Mouse (Mus musculus): Measurements from ENCODE around the gene Npnt. TPM values are rescaled to one million over a fixed set of nuclear protein-coding genes. Genes with fewer than 3 reads are reported as not detected.

Gene Npnt
- total and polyA plus RNA-seq, 2 experiments from 2014 or later, result 0.73 to 2.1 TPM

- 70% methylated on average over 13 of the region's 13 CpGs for WGBS
- no peak for ATAC-seq (ENCODE audit: insufficient read depth, low read depth)
These were observed 86.2 kb downstream of the Npnt start for GRCm38 (mm10) chr3:132863843-132864242.

GRCm38 (mm10) chr3:132860796-132861195 lies 89.3 kb downstream of the Npnt start:
- WGBS, result 80% methylated on average over 8 of the region's 8 CpGs
- Histone ChIP-seq H3K36me3 (replicated peaks; ENCODE audit: control insufficient read depth, insufficient read depth, low read length) (no peaks in the 10 kb centered on the region), H3K9me3 (replicated peaks; ENCODE audit: control insufficient read depth, low read length) (no peaks in the 10 kb centered on the region), H3K9ac (replicated peaks; ENCODE audit: low read depth, low read length) (no peak overlapping the region), H3K27me3 (ENCODE audit: control insufficient read depth, insufficient read depth, low read length) (no peaks in the 10 kb centered on the region), H3K4me1 (ENCODE audit: control insufficient read depth, insufficient read depth) (no peaks in the 10 kb centered on the region; the same call in 1 of the 2 replicates), H3K4me2 (ENCODE audit: low read depth, low read length) (no peak overlapping the region), H3K4me3 (ENCODE audit: low read depth, low read length) (no peak overlapping the region), H3K27ac (ENCODE audit: low read depth) (no peak overlapping the region)
- no peak for DNase-seq (ENCODE audit: low spot score)
- ATAC-seq (ENCODE audit: insufficient read depth, low read depth), result no peak
- TF ChIP-seq CTCF (IDR thresholded peaks at IDR 0.05; ENCODE audit: low read depth) (no peak), EP300 (IDR thresholded peaks at IDR 0.05; ENCODE audit: low read depth) (no peak)

More at GRCm38 (mm10) chr3:132863843-132864242, 86.2 kb downstream of the Npnt start:
- TF ChIP-seq CTCF (IDR thresholded peaks at IDR 0.05; ENCODE audit: low read depth), result no peak
- TF ChIP-seq EP300 (IDR thresholded peaks at IDR 0.05; ENCODE audit: low read depth), result no peak
- Histone ChIP-seq H3K4me1 (ENCODE audit: control insufficient read depth, insufficient read depth) (peaks cover 2% of the 10 kb centered on the region), H3K9ac (replicated peaks; ENCODE audit: low read depth, low read length) (no peak overlapping the region), H3K4me2 (ENCODE audit: low read depth, low read length) (no peak overlapping the region), H3K27ac (ENCODE audit: low read depth) (no peak overlapping the region), H3K4me3 (ENCODE audit: low read depth, low read length) (no peak overlapping the region), H3K9me3 (replicated peaks; ENCODE audit: control insufficient read depth, low read length) (no peaks in the 10 kb centered on the region), H3K27me3 (ENCODE audit: control insufficient read depth, insufficient read depth, low read length) (no peaks in the 10 kb centered on the region), H3K36me3 (replicated peaks; ENCODE audit: control insufficient read depth, insufficient read depth, low read length) (no peaks in the 10 kb centered on the region)
- no peak for DNase-seq (ENCODE audit: low spot score)

GRCm38 (mm10) chr3:132859573-132859972 lies 90.5 kb downstream of the Npnt start:
- DNase-seq (ENCODE audit: low spot score) (no peak), ATAC-seq (ENCODE audit: insufficient read depth, low read depth) (no peak)
- Histone ChIP-seq H3K9ac (replicated peaks; ENCODE audit: low read depth, low read length) (no peak overlapping the region), H3K36me3 (replicated peaks; ENCODE audit: control insufficient read depth, insufficient read depth, low read length) (no peaks in the 10 kb centered on the region), H3K4me3 (ENCODE audit: low read depth, low read length) (no peak overlapping the region), H3K9me3 (replicated peaks; ENCODE audit: control insufficient read depth, low read length) (no peaks in the 10 kb centered on the region), H3K27me3 (ENCODE audit: control insufficient read depth, insufficient read depth, low read length) (no peaks in the 10 kb centered on the region), H3K27ac (ENCODE audit: low read depth) (no peak overlapping the region), H3K4me1 (ENCODE audit: control insufficient read depth, insufficient read depth) (no peaks in the 10 kb centered on the region; the same call in 1 of the 2 replicates), H3K4me2 (ENCODE audit: low read depth, low read length) (no peak overlapping the region)
- no peak for TF ChIP-seq CTCF (IDR thresholded peaks at IDR 0.05; ENCODE audit: low read depth)
- no peak for TF ChIP-seq EP300 (IDR thresholded peaks at IDR 0.05; ENCODE audit: low read depth)
- 57% methylated on average over 7 of the region's 7 CpGs for WGBS

GRCm38 (mm10) chr3:132858849-132859248 lies 91.2 kb downstream of the Npnt start:
- 71% methylated on average over 11 of the region's 11 CpGs for WGBS
- Histone ChIP-seq H3K27ac (ENCODE audit: low read depth) (no peak overlapping the region), H3K4me3 (ENCODE audit: low read depth, low read length) (no peak overlapping the region), H3K36me3 (replicated peaks; ENCODE audit: control insufficient read depth, insufficient read depth, low read length) (no peaks in the 10 kb centered on the region), H3K27me3 (ENCODE audit: control insufficient read depth, insufficient read depth, low read length) (no peaks in the 10 kb centered on the region), H3K4me1 (ENCODE audit: control insufficient read depth, insufficient read depth) (no peaks in the 10 kb centered on the region; the same call in 1 of the 2 replicates), H3K9ac (replicated peaks; ENCODE audit: low read depth, low read length) (no peak overlapping the region), H3K9me3 (replicated peaks; ENCODE audit: control insufficient read depth, low read length) (no peaks in the 10 kb centered on the region), H3K4me2 (ENCODE audit: low read depth, low read length) (no peak overlapping the region)
- DNase-seq (ENCODE audit: low spot score), result no peak
- ATAC-seq (ENCODE audit: insufficient read depth, low read depth), result no peak
- no peak for TF ChIP-seq CTCF (IDR thresholded peaks at IDR 0.05; ENCODE audit: low read depth)
- no peak for TF ChIP-seq EP300 (IDR thresholded peaks at IDR 0.05; ENCODE audit: low read depth)

GRCm38 (mm10) chr3:132856651-132857050 lies 93.4 kb downstream of the Npnt start:
- no peak for TF ChIP-seq EP300 (IDR thresholded peaks at IDR 0.05; ENCODE audit: low read depth)
- no peak for TF ChIP-seq CTCF (IDR thresholded peaks at IDR 0.05; ENCODE audit: low read depth)
- Histone ChIP-seq H3K27me3 (ENCODE audit: control insufficient read depth, insufficient read depth, low read length) (no peaks in the 10 kb centered on the region), H3K9me3 (replicated peaks; ENCODE audit: control insufficient read depth, low read length) (no peaks in the 10 kb centered on the region), H3K4me3 (ENCODE audit: low read depth, low read length) (no peak overlapping the region), H3K4me2 (ENCODE audit: low read depth, low read length) (no peak overlapping the region), H3K36me3 (replicated peaks; ENCODE audit: control insufficient read depth, insufficient read depth, low read length) (no peaks in the 10 kb centered on the region), H3K27ac (ENCODE audit: low read depth) (no peak overlapping the region), H3K9ac (replicated peaks; ENCODE audit: low read depth, low read length) (no peak overlapping the region), H3K4me1 (ENCODE audit: control insufficient read depth, insufficient read depth) (no peaks in the 10 kb centered on the region; the same call in 1 of the 2 replicates)
- DNase-seq (ENCODE audit: low spot score) (no peak), ATAC-seq (ENCODE audit: insufficient read depth, low read depth) (no peak)
- 44% methylated on average over 6 of the region's 6 CpGs for WGBS

Data from heart, postnatal 0 days (tissue).